Mouse (Mus musculus) intestine, postnatal 0 days (tissue): ENCODE measurements around the gene H1fx. TPM values are rescaled to one million over a fixed set of nuclear protein-coding genes. Genes with fewer than 3 reads are reported as not detected.
"Not testable (repeated sequence)": the region's sequence is repeated elsewhere in the genome, so short reads cannot be mapped to it uniquely, and the experiment has no call there.

Source experiments
- ATAC-seq: fragments of 200-750 bp; cut with Nextera tagmentation; 2 replicates; pipeline ENCODE4 v1.8.0; 2017; ENCODE audit warnings: mild to moderate bottlenecking, moderate TSS enrichment, moderate library complexity
- H3K27ac ChIP-seq: fragments of 300-500 bp; sonication (generic); 2 replicates; pipeline ENCODE4 v1.5.1; 2014; ENCODE audit warnings: mild to moderate bottlenecking, low read depth, low read length, moderate library complexity
- H3K27me3 ChIP-seq: fragments of 300-500 bp; sonication (generic); replicated peaks from 2 replicates; pipeline ENCODE4 v1.6.1; 2014; ENCODE audit warnings: low read length, mixed read lengths; ENCODE audit not compliant: control insufficient read depth, insufficient read depth
- H3K36me3 ChIP-seq: fragments of 300-500 bp; sonication (generic); 2 replicates; pipeline ENCODE4 v1.6.1; 2014; ENCODE audit warnings: mild to moderate bottlenecking, moderate library complexity; ENCODE audit not compliant: control insufficient read depth, insufficient read depth
- H3K4me1 ChIP-seq: fragments of 300-500 bp; sonication (generic); replicated peaks from 2 replicates; pipeline ENCODE4 v1.6.1; 2014; ENCODE audit warnings: antibody characterized with exemption, low read length, mixed read lengths; ENCODE audit not compliant: control insufficient read depth, insufficient read depth
- H3K4me2 ChIP-seq: fragments of 300-500 bp; sonication (generic); replicated peaks from 2 replicates; pipeline ENCODE4 v1.6.1; 2014; ENCODE audit warnings: low read depth, mild to moderate bottlenecking, moderate library complexity
- H3K4me3 ChIP-seq: fragments of 300-500 bp; sonication (generic); 2 replicates; pipeline ENCODE4 v1.5.1; 2014; ENCODE audit warnings: low read depth, low read length
- H3K9ac ChIP-seq: fragments of 300-500 bp; sonication (generic); 2 replicates; pipeline ENCODE4 v1.6.1; 2014; ENCODE audit warnings: mild to moderate bottlenecking, low read depth, low read length
- H3K9me3 ChIP-seq: fragments of 300-500 bp; sonication (generic); 2 replicates; pipeline ENCODE4 v1.6.1; 2016; ENCODE audit warnings: mixed run types; ENCODE audit not compliant: control insufficient read depth
- CTCF ChIP-seq: sonication (generic); IDR thresholded peaks from 2 replicates; pipeline ENCODE4 v1.5.1; 2016; ENCODE audit warnings: low read depth, mild to moderate bottlenecking, control low read depth, antibody characterized with exemption, moderate library complexity
- WGBS: fragments of 180-500 bp; shearing (Covaris S2); extraction: QIAGEN DNeasy Blood & Tissue Kit; methylation state at CpG from one replicate; pipeline ENCODE4 v1.1.7; 2014; 5-methylcytosine and 5-hydroxymethylcytosine counted together
- polyA plus RNA-seq: library from polyadenylated mRNA; unstranded; fragments of >200 nt; fragmentation: Nextera tagmentation; extraction: Ambion mirVana; gene quantifications from 2 replicates; pipeline ENCODE4 v1.2.1, GENCODE M21; 2015

Gene H1fx
- polyA plus RNA-seq, 1 experiment from 2014 or later, result 17.5 TPM

GRCm38 (mm10) chr6:88015797-88016196, 34.4 kb upstream of the H1fx start:
- H3K4me2 ChIP-seq, result no peak overlapping the region
- TF ChIP-seq CTCF, result no peak
- H3K27ac ChIP-seq, result no peak overlapping the region
- no peaks in the 10 kb centered on the region for H3K9me3 ChIP-seq
- H3K27me3 ChIP-seq, result no peaks in the 10 kb centered on the region
- WGBS, result 51% methylated on average over 2 of the region's 2 CpGs
- H3K4me3 ChIP-seq, result no peak overlapping the region
- peaks cover 17% of the 10 kb centered on the region for H3K36me3 ChIP-seq
- ATAC-seq, result no peak
- H3K9ac ChIP-seq, result no peak overlapping the region
- H3K4me1 ChIP-seq, result no peaks in the 10 kb centered on the region

DNA sequence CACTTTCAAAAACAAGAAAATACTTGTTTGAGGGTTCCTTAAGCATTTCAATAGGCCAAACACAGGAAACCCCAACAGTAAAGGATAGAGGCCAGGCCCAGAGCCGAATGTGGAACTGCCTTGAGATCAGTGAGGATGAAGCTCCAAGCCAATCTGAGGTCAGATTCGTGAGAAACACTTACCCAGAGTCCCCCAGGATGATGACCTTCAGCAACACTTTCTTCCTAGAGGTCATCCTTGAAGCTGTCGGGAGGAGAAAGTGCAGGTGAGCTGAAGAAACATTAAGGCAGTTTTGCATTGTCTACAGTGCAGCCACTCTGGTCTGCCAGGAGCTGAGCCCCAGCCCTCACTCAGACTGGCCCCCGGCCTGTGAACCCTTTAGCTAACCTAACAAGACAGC, 32.0 kb upstream of the H1fx start:
- no peak overlapping the region for H3K9ac ChIP-seq
- no peak overlapping the region for H3K27ac ChIP-seq

GRCm38 (mm10) chr6:88012601-88013000, 31.2 kb upstream of the H1fx start:
- 59% methylated on average over 2 of the region's 2 CpGs for WGBS
- H3K9ac ChIP-seq, result no peak overlapping the region
- H3K4me2 ChIP-seq, result no peak overlapping the region
- H3K27me3 ChIP-seq, result no peaks in the 10 kb centered on the region
- ATAC-seq, result no peak
- H3K9me3 ChIP-seq, result no peaks in the 10 kb centered on the region
- peaks cover 33% of the 10 kb centered on the region for H3K36me3 ChIP-seq
- no peaks in the 10 kb centered on the region for H3K4me1 ChIP-seq
- no peak for TF ChIP-seq CTCF
- H3K4me3 ChIP-seq, result no peak overlapping the region
- no peak overlapping the region for H3K27ac ChIP-seq

More for the DNA sequence above, 32.0 kb upstream of the H1fx start:
- Histone ChIP-seq H3K27me3 (no peaks in the 10 kb centered on the region), H3K36me3 (peaks cover 29% of the 10 kb centered on the region), H3K4me3 (no peak overlapping the region), H3K9me3 (no peaks in the 10 kb centered on the region), H3K4me2 (no peak overlapping the region), H3K4me1 (no peaks in the 10 kb centered on the region)
- WGBS, result 89% methylated on average over 4 of the region's 4 CpGs
- no peak for ATAC-seq
- no peak for TF ChIP-seq CTCF

GRCm38 (mm10) chr6:88011106-88011505, 29.7 kb upstream of the H1fx start:
- H3K27ac ChIP-seq, H3K4me3 ChIP-seq, H3K9ac ChIP-seq, H3K4me2 ChIP-seq, H3K27me3 ChIP-seq, H3K4me1 ChIP-seq, H3K9me3 ChIP-seq, ATAC-seq: not testable (repeated sequence)
- peak; percentile 63 for TF ChIP-seq CTCF
- 47% methylated on average over 1 of the region's 1 CpGs for WGBS
- peaks cover 46% of the 10 kb centered on the region for H3K36me3 ChIP-seq

- peaks cover 60% of the 10 kb centered on the region for H3K36me3 ChIP-seq
- no peaks in the 10 kb centered on the region for H3K9me3 ChIP-seq
- no peaks in the 10 kb centered on the region for H3K27me3 ChIP-seq
- H3K9ac ChIP-seq, result no peak overlapping the region
- no peak overlapping the region for H3K4me2 ChIP-seq
- ATAC-seq, result no peak
- 88% methylated on average over 4 of the region's 4 CpGs for WGBS
- no peak overlapping the region for H3K27ac ChIP-seq
- H3K4me3 ChIP-seq, result no peak overlapping the region
- TF ChIP-seq CTCF, result no peak
- no peaks in the 10 kb centered on the region for H3K4me1 ChIP-seq
Measured at GRCm38 (mm10) chr6:88009209-88009608, 27.8 kb upstream of the H1fx start.

GRCm38 (mm10) chr6:88004773-88005172, 23.3 kb upstream of the H1fx start:
- not testable (repeated sequence) for H3K4me2 ChIP-seq, H3K27me3 ChIP-seq, H3K4me3 ChIP-seq, H3K9ac ChIP-seq, H3K9me3 ChIP-seq, H3K4me1 ChIP-seq, ATAC-seq, H3K27ac ChIP-seq
- 91% methylated on average over 12 of the region's 14 CpGs for WGBS
- peaks cover 84% of the 10 kb centered on the region for H3K36me3 ChIP-seq

- ATAC-seq, result no peak
- Histone ChIP-seq H3K27ac (no peak overlapping the region), H3K4me3 (no peak overlapping the region), H3K27me3 (no peaks in the 10 kb centered on the region), H3K9ac (no peak overlapping the region), H3K36me3 (peaks cover 82% of the 10 kb centered on the region), H3K4me1 (no peaks in the 10 kb centered on the region), H3K9me3 (no peaks in the 10 kb centered on the region), H3K4me2 (no peak overlapping the region)
- 73% methylated on average over 4 of the region's 4 CpGs for WGBS
- TF ChIP-seq CTCF, result no peak
Measured at GRCm38 (mm10) chr6:88003439-88003838, 22.0 kb upstream of the H1fx start.
